8 mouse cellular contexts compared by ENCODE assay signal in genomic region chr16:20804601-20805017, GRCm38 (mm10).
A peak's percentile ranks its signal among the peaks of the same experiment; 100 is the strongest.
DNase-seq lines count a peak whose midpoint lies in the region; ATAC-seq and TF ChIP-seq lines count a peak whose summit lies in the region.

No protein-coding gene starts in this region.

- no peaks in the 10 kb centered on the region for H3K27me3 ChIP-seq in C2C12 (ENCODE audit: control insufficient read depth, insufficient read depth, insufficient read length)
- no peaks in the 10 kb centered on the region for H3K27me3 ChIP-seq in heart, embryonic 11.5 days (ENCODE audit: control insufficient read depth, insufficient read depth, low read length)
- no peaks in the 10 kb centered on the region for H3K27me3 ChIP-seq in kidney, embryonic 15.5 days

- no peak overlapping the region for H3ac ChIP-seq in C2C12 (ENCODE audit: control insufficient read depth, insufficient read length, low read depth)

- no peaks in the 10 kb centered on the region for H3K79me3 ChIP-seq in C2C12 (ENCODE audit: low read depth)

- peak; percentile 93 for DNase-seq in brain, adult 2 months (ENCODE audit: low read depth, low spot score)
- DNase-seq in liver = peak; percentile 72
- DNase-seq in monocyte, adult 2 months (ENCODE audit: low read depth in 1 of 2, low spot score in 2 of 2) = peak; percentile 24 to 45
- peak; percentile 16 to 47 for DNase-seq in spleen, postnatal 14 days (ENCODE audit: low spot score in 2 of 2)

- H3K36me3 ChIP-seq in C2C12 (ENCODE audit: control insufficient read depth, insufficient read depth) = no peaks in the 10 kb centered on the region
- no peaks in the 10 kb centered on the region for H3K36me3 ChIP-seq in heart, embryonic 11.5 days (ENCODE audit: control insufficient read depth, insufficient read depth, low read length)
- H3K36me3 ChIP-seq in kidney, embryonic 15.5 days = no peaks in the 10 kb centered on the region

- no peak overlapping the region for H3K4me3 ChIP-seq in C2C12 (ENCODE audit: insufficient read depth, poor library complexity, severe bottlenecking)
- H3K4me3 ChIP-seq in heart, embryonic 11.5 days (ENCODE audit: low read depth, low read length) = peak overlapping the region; percentile 45
- peak overlapping the region; percentile 41 for H3K4me3 ChIP-seq in kidney, embryonic 15.5 days (replicated peaks)

- TF ChIP-seq CTCF in C2C12 (IDR thresholded peaks at IDR 0.05; ENCODE audit: control insufficient read depth, insufficient read depth, insufficient read length) = peak; percentile 59

- no peaks in the 10 kb centered on the region for H3K79me2 ChIP-seq in C2C12 (ENCODE audit: control insufficient read depth, insufficient read depth)

- no peaks in the 10 kb centered on the region for H3K9me3 ChIP-seq in heart, embryonic 11.5 days (replicated peaks; ENCODE audit: control insufficient read depth, low read length)
- H3K9me3 ChIP-seq in kidney, embryonic 15.5 days (replicated peaks) = no peaks in the 10 kb centered on the region

- peak overlapping the region; percentile 63; the same call in 1 of the 2 replicates for H3K9ac ChIP-seq in heart, embryonic 11.5 days (ENCODE audit: low read depth, low read length)
- H3K9ac ChIP-seq in kidney, embryonic 15.5 days = peak overlapping the region; percentile 23; the same call in 1 of the 2 replicates

- peak; percentile 83 for ATAC-seq in erythroblast, adult 5-6 weeks (replicated peaks; ENCODE audit: low FRiP score, poor library complexity, severe bottlenecking)
- ATAC-seq in heart, embryonic 11.5 days (replicated peaks; ENCODE audit: insufficient number of reproducible peaks, low FRiP score, low TSS enrichment) = peak; percentile 36; the same call in 1 of the 2 replicates
- peak; percentile 85 for ATAC-seq in kidney, embryonic 15.5 days (replicated peaks; ENCODE audit: low FRiP score)

- peaks cover 10% of the 10 kb centered on the region; the same call in 1 of the 2 replicates for H3K4me1 ChIP-seq in heart, embryonic 11.5 days (ENCODE audit: control insufficient read depth, insufficient read depth, low read length)
- H3K4me1 ChIP-seq in kidney, embryonic 15.5 days = peaks cover 18% of the 10 kb centered on the region

- under 1% methylated on average over 9 of the region's 10 CpGs for WGBS in heart, embryonic 11.5 days (ENCODE audit: insufficient replicate concordance)
- 4% methylated on average over 10 of the region's 10 CpGs for WGBS in kidney, embryonic 15.5 days

- peak overlapping the region; percentile 72 for H3K4me2 ChIP-seq in heart, embryonic 11.5 days
- peak overlapping the region; percentile 74 for H3K4me2 ChIP-seq in kidney, embryonic 15.5 days

- H3K27ac ChIP-seq in heart, embryonic 11.5 days (ENCODE audit: low read depth, low read length) = no peak overlapping the region
- H3K27ac ChIP-seq in kidney, embryonic 15.5 days = peak overlapping the region; percentile 78; the same call in 1 of the 2 replicates

TF ChIP-seq in C2C12, 6 proteins besides CTCF, POLR2A, EP300 and RAD21:
- no peak for TF ChIP-seq USF1 (IDR thresholded peaks at IDR 0.05; ENCODE audit: low read depth)
- no peak for TF ChIP-seq MYOG (IDR thresholded peaks at IDR 0.05; ENCODE audit: control insufficient read depth, extremely low read depth, insufficient read length)
- no peak for TF ChIP-seq CEBPB (IDR thresholded peaks at IDR 0.05; ENCODE audit: low read depth)
- no peak for TF ChIP-seq MAX (IDR thresholded peaks at IDR 0.05)
TF ChIP-seq in C2C12: peak in this region for 0.

Comparison
In these comparisons a context has a peak if more than half of its experiments do, and no peak if none do; other contexts are left out.
1. DNase-seq: peak in every context shown above with its lines; median percentile 93 in brain, adult 2 months; 72 in liver; 34 in monocyte, adult 2 months; 32 in spleen, postnatal 14 days.